Mouse (Mus musculus) ovary, postnatal 36 days (tissue): ENCODE data around the gene Bin2.

Source experiments
- DNase-seq: peaks from one replicate; pipeline ENCODE4 v3.0.0; 2022; ENCODE audit warnings: low spot score, mixed read lengths

The Bin2 gene

DNA sequence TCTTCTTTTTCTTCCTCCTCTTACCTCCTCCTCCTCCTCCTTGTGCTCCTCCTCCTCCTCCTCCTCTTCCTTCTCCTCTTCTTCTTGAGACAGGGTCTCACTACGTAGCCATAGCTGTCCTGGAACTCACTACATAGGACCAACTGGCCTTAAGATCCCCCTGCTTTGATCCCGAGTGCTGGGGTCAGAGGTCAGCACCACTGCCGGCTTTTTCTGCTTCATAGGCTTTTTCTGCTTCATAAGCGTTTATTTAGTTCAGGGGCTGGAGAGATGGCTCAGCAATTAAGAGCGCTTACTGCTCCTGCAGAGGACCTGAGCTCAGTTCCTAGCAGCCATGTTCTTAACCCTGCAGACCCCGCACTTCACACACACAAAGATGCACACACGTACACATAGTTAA is 12.4 kb upstream of the Bin2 start:
- DNase-seq, result no peak

GRCm38 (mm10) chr15:100680381-100680780 is 11.0 kb upstream of the Bin2 start:
- no peak for DNase-seq

DNA sequence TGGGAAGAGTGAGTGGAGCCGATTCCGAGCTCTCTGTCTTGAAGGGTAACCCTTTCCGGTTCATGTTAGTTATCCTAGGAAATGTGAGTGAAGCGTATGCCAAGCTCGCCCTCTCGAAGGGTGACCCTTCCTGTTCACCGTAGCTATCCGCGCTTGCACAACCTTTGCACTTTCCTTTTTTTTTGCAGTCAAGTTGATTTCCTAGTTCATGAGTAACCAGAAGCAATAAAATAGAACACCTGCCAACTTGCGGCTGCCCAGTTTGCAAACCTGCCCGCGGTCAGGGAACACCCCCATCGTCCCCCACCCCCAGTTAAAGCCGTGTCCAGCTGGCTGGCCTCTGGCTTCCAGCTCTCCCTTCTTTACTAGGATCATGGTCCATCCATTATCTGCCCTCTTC is 9.7 kb upstream of the Bin2 start:
- no peak for DNase-seq

DNA sequence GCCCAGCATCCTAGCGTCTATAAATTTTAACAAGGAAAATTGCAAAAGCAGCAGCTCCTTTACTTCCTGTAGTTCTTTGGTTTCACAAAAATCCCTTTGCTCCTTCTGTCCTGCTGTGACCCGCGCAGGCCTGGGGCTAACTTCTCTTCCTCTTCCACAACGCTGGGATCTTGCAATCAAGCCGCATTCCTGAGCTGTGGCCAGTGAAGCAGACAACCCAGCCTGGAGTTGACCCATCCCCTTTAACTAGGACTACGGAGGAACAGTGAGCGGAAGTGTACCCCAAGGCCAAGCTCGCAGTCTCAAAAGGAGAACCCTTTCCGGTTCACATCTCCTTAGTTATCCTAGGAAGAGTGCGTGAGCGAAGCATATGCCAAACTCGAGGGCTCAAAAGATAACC is 9.2 kb upstream of the Bin2 start:
- DNase-seq, result no peak

GRCm38 (mm10) chr15:100677675-100678074 is 8.3 kb upstream of the Bin2 start:
- no peak for DNase-seq

DNA sequence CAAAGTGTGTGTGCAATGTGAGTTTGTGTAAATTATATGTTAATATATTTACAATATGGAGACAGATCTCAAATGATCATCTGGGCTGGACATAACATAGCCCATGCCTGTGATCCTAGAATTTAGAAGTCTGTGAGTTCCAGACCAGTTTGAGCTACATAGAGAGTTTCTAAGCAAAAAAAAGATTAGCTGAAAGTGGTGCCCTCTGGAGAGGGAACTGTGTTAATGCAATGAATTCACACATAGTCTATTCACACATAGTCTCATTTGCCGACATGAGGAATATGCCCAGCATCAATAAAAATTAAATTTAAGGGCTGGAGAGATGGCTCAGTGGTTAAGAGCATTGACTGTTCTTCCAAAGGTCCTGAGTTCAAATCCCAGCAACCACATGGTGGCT is 7.2 kb upstream of the Bin2 start:
- no peak for DNase-seq

DNA sequence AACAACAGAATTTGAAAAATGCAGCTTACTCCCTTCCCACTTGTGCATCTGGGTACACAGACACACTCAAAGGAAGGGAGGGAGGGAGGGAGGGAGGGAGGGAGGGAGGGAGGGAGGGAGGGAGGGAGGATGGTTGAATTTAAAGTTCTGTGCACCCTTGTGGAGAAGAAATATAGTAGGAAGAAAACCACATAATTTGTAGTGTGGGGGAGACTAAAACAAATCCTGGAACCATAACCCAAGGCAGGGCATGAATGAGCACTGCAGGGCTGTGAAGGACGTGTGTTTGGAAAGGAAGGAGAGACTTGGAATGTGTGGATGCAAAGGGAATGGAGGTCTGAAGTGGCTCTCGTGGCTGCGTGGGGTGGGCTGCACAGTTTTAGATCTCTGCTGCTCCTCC is 6.1 kb upstream of the Bin2 start:
- no peak for DNase-seq

- no peak for DNase-seq
Measured at GRCm38 (mm10) chr15:100674566-100674965, 5.2 kb upstream of the Bin2 start.

- DNase-seq, result no peak
Measured at GRCm38 (mm10) chr15:100673585-100674391, 4.4 kb upstream of the Bin2 start.

DNA sequence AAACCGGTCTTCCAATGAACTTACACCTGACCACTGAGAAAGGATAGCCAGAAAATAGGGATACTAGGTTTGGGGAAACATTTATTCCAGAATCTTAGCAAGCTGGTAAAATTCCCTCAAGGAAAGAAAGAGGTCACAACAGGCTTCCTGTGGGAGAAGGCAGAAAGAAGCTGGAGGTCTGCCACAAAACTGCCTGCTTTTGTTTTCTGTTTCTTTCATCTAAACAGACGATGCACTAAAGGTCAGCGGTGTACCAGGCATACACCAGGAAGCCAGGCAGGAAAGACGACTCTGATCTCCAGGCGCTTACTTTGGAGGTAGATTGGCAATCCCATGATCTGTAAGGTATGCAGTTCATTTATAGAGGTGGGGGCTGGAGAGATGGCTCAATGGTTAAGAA is 1.5 kb upstream of the Bin2 start:
- no peak for DNase-seq

GRCm38 (mm10) chr15:100670004-100670403 is 651 bp upstream of the Bin2 start:
- no peak for DNase-seq

- no peak for DNase-seq
Measured at GRCm38 (mm10) chr15:100667871-100668545, 1.3 kb downstream of the Bin2 start.

GRCm38 (mm10) chr15:100667420-100667819 is 1.9 kb downstream of the Bin2 start:
- no peak for DNase-seq

DNA sequence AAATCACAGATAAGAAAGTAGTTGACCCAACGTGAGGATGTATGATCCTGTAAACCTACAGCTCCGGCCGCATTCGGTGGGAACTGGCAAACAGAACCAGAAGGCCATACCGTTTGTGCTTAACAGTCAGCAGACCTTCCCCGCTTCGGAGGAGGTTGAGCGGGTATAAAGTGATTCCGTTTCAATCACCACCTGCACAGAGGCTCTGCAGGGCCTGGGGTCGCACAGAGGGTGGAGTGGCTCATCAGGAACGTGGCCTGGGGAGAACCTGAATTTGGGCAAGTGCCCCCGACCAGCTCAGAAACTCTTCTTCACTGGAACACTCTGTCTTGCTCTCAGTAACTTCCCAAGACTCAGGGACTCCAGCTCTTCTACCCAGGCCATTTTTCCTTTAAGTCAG is 2.5 kb downstream of the Bin2 start:
- DNase-seq, result no peak

- no peak for DNase-seq
Measured at GRCm38 (mm10) chr15:100666219-100666696, 3.1 kb downstream of the Bin2 start.

DNA sequence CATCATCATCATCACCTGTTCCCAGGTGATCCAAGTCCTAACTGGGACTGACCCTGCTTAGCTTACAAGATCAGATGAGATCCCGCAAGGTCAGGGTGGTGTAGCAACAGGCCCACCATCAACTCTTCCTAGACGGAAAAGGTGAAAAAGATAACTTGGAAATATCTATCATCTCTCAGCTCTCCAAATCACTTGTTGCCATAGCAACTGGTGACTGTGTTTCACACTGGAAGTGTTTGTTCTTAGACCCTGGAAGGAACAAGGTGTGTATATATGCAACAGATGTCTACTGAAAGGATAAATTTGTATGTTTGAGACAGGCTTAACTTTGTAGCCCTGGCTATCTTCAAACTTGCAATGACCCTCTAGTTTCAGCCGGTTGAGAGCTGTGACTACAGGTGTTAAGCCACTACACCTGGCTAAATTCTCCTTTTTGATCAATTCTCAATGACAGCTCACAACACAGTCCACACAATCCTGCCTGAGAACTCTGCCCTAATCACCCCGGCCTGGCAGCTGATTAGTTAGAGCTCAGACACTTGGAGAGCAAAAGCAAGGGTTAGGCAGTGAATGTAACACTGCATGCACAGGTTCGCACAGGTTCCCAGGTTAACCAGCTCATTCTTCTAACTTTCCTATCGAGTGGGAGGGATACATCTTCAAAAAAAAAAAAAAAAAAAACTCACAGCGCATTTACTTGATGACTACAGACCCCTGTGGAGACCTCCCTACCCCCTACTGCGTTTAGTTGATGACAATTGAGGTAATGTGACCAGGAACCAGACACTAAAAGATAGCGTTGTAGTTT is 3.7 kb downstream of the Bin2 start:
- no peak for DNase-seq

- DNase-seq, result no peak
Measured at GRCm38 (mm10) chr15:100664813-100665274, 4.5 kb downstream of the Bin2 start.

- DNase-seq, result no peak
Measured at GRCm38 (mm10) chr15:100660805-100661204, 8.5 kb downstream of the Bin2 start.

- no peak for DNase-seq
Measured at GRCm38 (mm10) chr15:100660306-100660705, 9.0 kb downstream of the Bin2 start.

- DNase-seq, result no peak
Measured at GRCm38 (mm10) chr15:100655201-100655600, 14.2 kb downstream of the Bin2 start.

DNA sequence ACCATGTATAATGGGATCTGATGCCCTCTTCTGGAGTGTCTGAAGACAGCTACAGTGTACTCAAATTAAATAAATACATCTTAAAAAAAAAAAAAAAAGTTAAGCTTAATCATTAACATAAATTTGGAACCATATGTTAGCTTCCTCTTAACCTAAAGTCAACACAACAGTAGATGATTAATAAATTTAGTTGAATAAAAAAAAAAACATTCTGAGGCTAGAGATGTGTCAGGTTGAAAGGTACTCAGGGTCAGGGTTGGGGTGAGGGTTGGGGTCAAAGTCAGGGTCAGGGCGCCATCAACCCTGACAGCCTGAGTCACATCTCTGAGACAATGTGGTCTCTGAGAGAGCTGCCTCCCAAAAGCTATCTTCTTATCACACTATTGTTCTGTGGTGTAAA is 15.1 kb downstream of the Bin2 start:
- no peak for DNase-seq

- DNase-seq, result no peak
Measured at GRCm38 (mm10) chr15:100651610-100652009, 17.7 kb downstream of the Bin2 start.

DNA sequence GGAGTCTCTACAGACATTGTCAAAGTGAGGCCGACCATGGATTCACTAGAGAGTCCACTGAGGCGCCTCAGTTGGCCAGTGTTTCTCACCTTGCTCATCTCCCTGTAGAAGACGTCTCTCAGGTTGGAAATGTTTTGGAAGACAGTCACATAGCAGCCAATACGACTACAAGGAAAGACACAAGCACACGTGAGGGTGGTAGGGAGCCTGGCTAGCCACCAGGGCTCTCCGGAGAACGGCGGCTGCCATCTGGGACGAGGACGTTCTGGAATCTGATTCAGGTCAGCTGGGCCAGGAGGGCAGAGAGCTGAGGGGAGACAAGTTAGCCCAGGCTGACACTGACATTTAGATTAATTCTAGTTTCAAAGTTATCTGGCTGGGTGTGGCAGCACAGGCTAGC is 19.2 kb downstream of the Bin2 start:
- DNase-seq, result no peak
